Mouse (Mus musculus): ENCODE results near the gene Pltp.

- TF ChIP-seq CTCF (IDR thresholded peaks at IDR 0.05) (0 out of 2 replicates have a peak, but pooled peaks have one; percentile 24), EP300 (IDR thresholded peaks at IDR 0.05) (no peak)
Observed at GRCm38 (mm10) chr2:164793772-164794171, 63.7 kb downstream of the Pltp start.
